Mouse (Mus musculus) NIH3T3 (cell line): ENCODE data around the gene Krtdap.
A peak's percentile ranks its signal among the peaks of the same experiment; 100 is the strongest.
"Not testable (repeated sequence)": the region's sequence is repeated elsewhere in the genome, so short reads cannot be mapped to it uniquely, and the experiment has no call there.

Experiments used
- DNase-seq: peaks from one replicate; pipeline ENCODE4 v3.0.0-alpha.2; 2012; ENCODE audit warnings: low read depth

The Krtdap gene

GRCm38 (mm10) chr7:30785721-30786546, 1.8 kb upstream of the Krtdap start:
- DNase-seq: no peak

- no peak for DNase-seq
These were observed 2.4 kb downstream of the Krtdap start for GRCm38 (mm10) chr7:30790141-30790540.

- peak; percentile 22 for DNase-seq
These were observed 4.2 kb downstream of the Krtdap start for GRCm38 (mm10) chr7:30791921-30792320.

- no peak for DNase-seq
These were observed 7.2 kb downstream of the Krtdap start for GRCm38 (mm10) chr7:30794921-30795320.

DNA sequence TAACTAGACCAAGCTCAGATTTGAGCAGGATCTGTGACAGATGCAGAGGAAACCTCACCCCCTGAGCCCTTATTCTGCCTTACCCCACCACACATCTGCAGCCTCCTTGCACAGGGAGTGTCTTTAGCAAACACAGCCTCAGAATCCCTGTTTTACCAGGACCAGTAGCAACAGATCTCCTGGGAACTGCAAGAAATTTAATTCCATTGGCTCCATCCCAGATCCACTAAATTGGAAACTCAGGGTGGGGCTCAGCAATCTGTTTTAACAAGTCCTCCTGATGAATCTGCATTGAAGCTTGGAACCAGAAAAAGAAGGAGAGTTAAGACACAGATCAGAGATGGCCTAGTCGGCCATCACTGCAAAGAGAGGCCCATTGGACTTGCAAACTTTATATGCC, 9.1 kb downstream of the Krtdap start:
- DNase-seq: no peak

- no peak for DNase-seq
These were observed 13.0 kb downstream of the Krtdap start for GRCm38 (mm10) chr7:30800653-30801052.

DNA sequence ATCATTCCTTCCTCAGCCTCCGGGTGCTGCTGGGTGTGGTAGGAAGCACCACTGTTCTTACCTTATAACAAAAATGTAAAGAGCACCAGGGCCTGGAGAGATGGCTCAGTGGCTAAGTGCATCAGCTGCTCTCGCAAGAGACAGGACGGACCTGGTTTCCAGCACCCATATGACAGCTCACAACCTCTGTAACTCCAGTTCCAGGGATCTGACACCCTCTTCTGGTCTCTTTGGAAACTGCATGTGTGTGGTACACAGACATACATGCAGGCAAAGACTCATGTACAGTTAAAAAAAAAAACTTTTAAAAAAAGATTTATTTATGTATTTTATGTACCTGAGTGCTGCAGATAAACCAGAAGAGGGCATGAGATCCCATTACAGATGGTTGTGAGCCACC, 15.6 kb downstream of the Krtdap start:
- no peak for DNase-seq

DNA sequence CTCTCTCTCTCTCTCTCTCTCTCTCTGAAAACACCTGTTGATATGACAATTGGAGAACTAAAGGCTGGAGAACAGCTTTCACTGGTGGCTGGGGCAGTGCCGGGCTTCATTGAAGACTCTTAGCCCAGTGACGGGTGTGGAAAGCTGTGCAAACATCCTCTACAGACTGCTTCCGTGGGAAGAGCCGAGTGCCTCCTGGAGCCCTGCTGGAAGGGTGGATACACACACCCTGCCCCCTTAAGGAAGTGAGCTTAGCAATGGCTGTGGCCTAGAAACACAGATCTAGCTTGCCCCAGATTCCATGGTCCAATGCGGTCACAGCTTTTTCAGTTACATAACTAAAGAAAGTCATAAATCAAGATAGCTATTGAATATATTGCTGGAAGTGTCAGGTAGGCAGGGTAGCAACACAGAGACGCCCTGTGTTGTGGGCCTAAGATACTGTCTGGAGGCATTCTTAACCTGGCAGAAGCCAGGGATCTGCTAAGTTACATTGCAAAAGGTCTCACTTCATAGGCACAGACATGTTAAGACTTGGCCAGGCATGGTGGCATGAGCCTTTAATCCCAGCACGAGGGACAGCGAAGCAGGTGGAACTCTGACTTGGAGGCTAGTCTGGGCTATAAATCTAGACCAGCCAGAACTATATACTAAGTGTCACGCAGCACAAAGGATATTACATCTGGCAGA, 16.5 kb downstream of the Krtdap start:
- DNase-seq: no peak

- DNase-seq: peak; percentile 28
These were observed 18.2 kb downstream of the Krtdap start for GRCm38 (mm10) chr7:30805924-30806323.

DNA sequence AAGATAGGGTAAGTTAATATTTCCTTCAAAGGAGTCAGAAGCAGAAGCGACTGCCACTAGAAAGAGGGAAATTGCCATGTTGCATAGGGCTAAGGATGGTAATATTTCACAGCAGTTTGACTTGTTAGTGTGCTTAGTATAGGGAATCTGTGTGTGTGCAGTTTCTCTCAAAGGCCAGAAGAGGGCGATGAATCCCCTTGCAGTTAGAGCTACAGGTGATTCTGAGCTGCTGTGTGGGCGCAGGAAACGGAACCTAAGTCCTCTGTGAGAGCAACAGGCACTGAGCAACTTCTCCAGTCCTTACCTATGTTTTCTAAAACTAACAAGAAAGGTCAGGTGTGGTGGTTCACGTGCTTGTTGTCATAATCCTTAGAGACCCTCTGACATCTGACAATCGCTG, 22.6 kb downstream of the Krtdap start:
- peak; percentile 6 for DNase-seq

GRCm38 (mm10) chr7:30811757-30812290, 24.1 kb downstream of the Krtdap start:
- DNase-seq: no peak

- DNase-seq: no peak
These were observed 24.7 kb downstream of the Krtdap start for GRCm38 (mm10) chr7:30812291-30812807.

DNA sequence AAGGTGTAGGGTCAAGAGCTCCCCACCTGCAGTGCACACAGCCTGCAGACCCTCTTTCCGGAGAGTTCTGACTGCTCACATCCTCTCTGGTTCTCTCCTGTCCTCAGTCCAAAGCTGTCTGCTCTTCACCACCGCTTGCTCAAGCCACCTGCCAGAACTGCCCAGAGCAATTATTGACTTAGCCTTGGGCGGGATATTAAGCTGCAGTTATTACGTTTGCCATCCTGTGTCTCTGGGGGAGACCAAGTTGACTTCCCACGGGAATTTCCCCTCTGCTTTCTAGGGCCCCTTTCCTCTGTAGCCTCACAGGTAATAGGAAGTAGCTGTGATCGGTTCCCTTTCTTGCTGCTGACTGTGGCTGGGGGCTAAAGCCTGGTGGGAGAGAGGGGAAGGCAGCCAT, 32.4 kb downstream of the Krtdap start:
- no peak for DNase-seq

DNA sequence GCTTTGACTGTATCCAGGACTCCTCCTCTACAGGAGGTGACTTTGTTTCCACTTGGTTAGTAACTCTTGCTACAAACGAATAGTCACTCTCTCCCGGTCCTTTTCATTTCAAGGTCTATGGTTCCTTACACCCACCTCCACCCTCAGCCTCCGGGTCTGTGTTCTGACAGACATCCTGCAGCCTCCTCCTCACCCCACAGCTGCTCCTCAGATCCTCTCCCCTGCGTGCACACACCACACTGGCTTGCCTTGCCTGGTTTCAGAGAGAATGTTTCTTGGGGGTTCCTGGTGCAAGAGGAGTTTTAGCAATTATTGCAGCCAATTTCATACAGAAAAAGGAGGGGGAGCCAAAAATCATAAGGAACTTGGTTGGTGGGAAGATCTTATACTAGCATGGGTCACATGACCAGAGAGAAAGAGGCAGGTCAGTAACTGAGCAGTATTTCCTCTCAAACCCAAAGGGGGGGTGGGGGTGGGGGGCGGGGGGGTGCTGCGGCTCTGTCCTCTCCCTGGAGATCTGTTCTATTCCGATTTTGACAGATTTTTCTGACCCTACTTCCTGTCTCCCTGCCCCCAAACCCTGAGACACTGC, 33.3 kb downstream of the Krtdap start:
- no peak for DNase-seq

GRCm38 (mm10) chr7:30821532-30821931, 33.8 kb downstream of the Krtdap start:
- no peak for DNase-seq

DNA sequence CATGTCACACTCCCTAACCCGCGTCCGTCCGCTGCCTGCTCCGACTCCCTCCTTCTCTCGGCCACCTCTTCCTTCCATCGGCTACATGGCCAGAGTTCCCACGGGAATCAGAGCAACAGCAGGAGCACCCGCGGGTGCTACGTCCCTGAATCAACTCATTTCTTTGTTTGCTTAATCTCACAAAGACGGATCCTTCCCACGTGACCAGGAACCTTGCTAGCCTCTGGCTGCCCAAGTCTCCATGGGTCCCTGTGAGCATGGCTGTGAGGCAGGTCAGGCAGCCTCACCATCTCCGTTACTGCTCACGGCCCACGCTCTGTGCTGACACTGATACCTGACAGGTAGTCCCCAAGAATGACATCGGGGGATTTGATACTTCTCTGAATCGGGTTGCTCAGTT, 36.0 kb downstream of the Krtdap start, which contains the start of gene Ffar2:
Gene Ffar2 (minus strand): TSS at position 101 of the 400 bp plus-strand sequence.
- no peak for DNase-seq

DNA sequence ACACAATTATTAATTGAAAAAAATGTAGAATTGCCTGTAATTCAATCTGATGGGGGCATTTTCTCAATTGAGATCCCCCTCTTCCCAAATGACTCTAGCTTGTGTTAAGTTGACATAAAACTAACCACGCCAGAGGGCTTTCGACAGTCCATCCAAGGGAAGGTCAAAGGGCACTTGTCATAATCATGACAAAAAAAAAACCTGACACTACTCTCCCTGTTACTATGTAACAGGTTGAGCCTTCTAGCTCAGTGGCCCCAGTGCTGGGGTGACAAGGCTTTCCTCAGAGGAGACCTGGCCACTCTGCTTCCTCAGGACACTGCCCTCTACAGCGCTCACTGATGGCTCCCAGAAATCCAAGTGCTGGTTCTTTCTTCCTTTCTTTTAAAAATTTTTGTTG, 36.6 kb downstream of the Krtdap start:
- DNase-seq: no peak

DNA sequence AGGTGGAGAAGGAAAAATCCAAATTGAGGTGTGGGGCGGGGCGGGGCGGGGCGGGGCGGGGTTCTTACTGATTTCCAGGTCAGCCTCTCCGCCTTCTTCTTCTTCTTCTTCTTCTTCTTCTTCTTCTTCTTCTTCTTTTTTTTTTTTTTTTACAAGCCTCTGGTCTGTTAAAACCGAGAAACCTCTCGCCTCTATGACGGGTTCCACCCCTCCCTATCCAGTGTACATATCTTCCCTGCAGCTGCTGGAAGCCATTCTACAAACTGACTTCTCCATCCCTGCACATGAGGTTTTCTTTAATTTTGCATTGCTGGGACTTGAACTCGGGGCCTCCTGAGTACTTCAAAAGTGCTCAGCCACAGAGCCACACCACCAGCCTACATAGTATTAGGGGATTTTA, 39.0 kb downstream of the Krtdap start:
- DNase-seq: no peak

GRCm38 (mm10) chr7:30828871-30829270, 41.2 kb downstream of the Krtdap start:
- not testable (repeated sequence) for DNase-seq

GRCm38 (mm10) chr7:30829428-30829827, 41.7 kb downstream of the Krtdap start:
- no peak for DNase-seq

DNA sequence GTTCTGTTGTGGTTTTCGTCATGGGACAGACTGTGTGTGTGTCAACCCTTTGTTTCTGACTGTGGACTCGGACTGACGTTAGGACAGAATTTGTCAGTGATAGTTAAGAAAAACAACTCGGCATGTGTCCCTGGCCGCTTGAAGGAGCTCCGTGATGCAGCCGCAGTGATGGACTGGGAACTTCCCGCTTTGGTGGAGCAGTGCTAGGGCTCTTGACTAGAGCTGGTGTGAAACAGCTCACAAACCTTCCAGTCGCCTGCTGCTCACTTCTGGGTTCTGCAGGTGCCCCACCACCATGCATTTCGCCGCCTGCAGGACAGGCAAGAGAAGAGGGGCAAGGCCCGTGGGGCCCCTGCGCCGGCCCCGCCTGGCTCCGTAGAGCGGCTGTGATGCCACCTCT, 44.6 kb downstream of the Krtdap start:
- no peak for DNase-seq

DNA sequence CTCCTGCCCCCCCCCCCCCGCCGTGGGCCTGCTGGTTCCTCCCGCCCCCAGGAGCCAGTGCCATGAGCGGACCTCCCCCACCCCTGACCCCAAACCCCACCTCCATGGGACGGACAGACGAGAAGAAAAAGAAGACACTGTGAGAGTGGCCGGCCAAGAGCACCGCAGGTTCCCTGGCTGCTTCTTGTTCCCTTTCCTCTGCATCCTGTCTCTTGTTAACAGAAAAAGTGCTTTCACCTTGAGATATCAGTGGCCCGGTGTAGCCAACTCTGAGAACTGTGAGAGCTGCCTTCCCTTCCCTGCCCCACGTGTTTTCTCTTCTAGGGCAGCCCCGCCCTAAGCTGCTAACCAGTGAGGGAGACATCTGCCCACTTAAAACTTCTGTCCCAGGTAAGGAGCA, 45.0 kb downstream of the Krtdap start:
- DNase-seq: not testable (repeated sequence)

DNA sequence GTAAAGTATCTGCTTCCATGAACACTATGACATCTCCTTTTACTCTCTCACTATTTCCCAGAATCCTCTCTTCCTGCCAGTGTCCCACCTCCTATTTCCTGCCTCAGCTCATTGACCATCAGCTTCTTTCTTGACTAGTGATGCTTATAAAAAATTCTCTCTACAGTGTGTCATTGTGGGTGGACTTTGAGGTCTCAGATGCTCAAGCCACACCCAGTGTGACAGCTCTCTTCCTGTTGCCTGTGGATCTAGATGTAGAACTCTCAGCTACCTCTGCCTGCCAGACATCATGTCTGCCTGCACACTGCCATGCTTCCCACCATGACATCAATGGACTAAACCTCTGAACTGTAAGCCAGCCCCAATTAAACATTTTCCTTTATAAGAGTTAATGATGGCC, 49.6 kb downstream of the Krtdap start:
- DNase-seq: no peak
